Mouse (Mus musculus): ENCODE results near the gene Kmt2c. TPM values are rescaled to one million over a fixed set of nuclear protein-coding genes. Genes with fewer than 3 reads are reported as not detected.

Gene Kmt2c
- polyA plus RNA-seq, 1 experiment from 2014 or later: 15.3 TPM

- ATAC-seq: no peak
- Histone ChIP-seq H3K36me3 (ENCODE audit: control insufficient read depth, insufficient read depth, low read length) (0 out of 2 replicates have a peak, but pooled peaks cover 3% of the 10 kb centered on the region), H3K27ac (ENCODE audit: low read length) (no peak overlapping the region), H3K9me3 (replicated peaks; ENCODE audit: control insufficient read depth, low read length, poor library complexity, severe bottlenecking) (no peaks in the 10 kb centered on the region), H3K9ac (ENCODE audit: low read depth, low read length) (no peak overlapping the region), H3K27me3 (ENCODE audit: control insufficient read depth, insufficient read depth, low read depth, low read length) (no peaks in the 10 kb centered on the region), H3K4me2 (ENCODE audit: low read length) (no peak overlapping the region), H3K4me3 (ENCODE audit: low read depth, low read length) (no peak overlapping the region), H3K4me1 (ENCODE audit: control insufficient read depth, insufficient read depth, low read length) (no peaks in the 10 kb centered on the region)
- WGBS: 90% methylated on average over 2 of the region's 2 CpGs
These were observed 130.2 kb downstream of the Kmt2c start for GRCm38 (mm10) chr5:25368420-25368819.

- 92% methylated on average over 1 of the region's 1 CpGs for WGBS
- Histone ChIP-seq H3K9me3 (replicated peaks; ENCODE audit: control insufficient read depth, low read length, poor library complexity, severe bottlenecking) (no peaks in the 10 kb centered on the region), H3K4me3 (ENCODE audit: low read depth, low read length) (no peak overlapping the region), H3K36me3 (ENCODE audit: control insufficient read depth, insufficient read depth, low read length) (no peaks in the 10 kb centered on the region), H3K4me2 (ENCODE audit: low read length) (no peak overlapping the region), H3K9ac (ENCODE audit: low read depth, low read length) (no peak overlapping the region), H3K4me1 (ENCODE audit: control insufficient read depth, insufficient read depth, low read length) (no peaks in the 10 kb centered on the region), H3K27me3 (ENCODE audit: control insufficient read depth, insufficient read depth, low read depth, low read length) (no peaks in the 10 kb centered on the region), H3K27ac (ENCODE audit: low read length) (no peak overlapping the region)
- ATAC-seq: no peak
These were observed 131.5 kb downstream of the Kmt2c start for GRCm38 (mm10) chr5:25367126-25367525.

GRCm38 (mm10) chr5:25353509-25353908, 145.1 kb downstream of the Kmt2c start:
- ATAC-seq: no peak
- peaks cover 8% of the 10 kb centered on the region; the same call in 1 of the 2 replicates for H3K36me3 ChIP-seq (ENCODE audit: control insufficient read depth, insufficient read depth, low read length)

GRCm38 (mm10) chr5:25331322-25331721, 167.3 kb downstream of the Kmt2c start:
- Histone ChIP-seq H3K27me3 (ENCODE audit: control insufficient read depth, insufficient read depth, low read depth, low read length) (no peaks in the 10 kb centered on the region), H3K27ac (ENCODE audit: low read length) (no peak overlapping the region), H3K4me3 (ENCODE audit: low read depth, low read length) (no peak overlapping the region), H3K4me1 (ENCODE audit: control insufficient read depth, insufficient read depth, low read length) (no peaks in the 10 kb centered on the region), H3K9me3 (replicated peaks; ENCODE audit: control insufficient read depth, low read length, poor library complexity, severe bottlenecking) (no peaks in the 10 kb centered on the region), H3K9ac (ENCODE audit: low read depth, low read length) (no peak overlapping the region), H3K36me3 (ENCODE audit: control insufficient read depth, insufficient read depth, low read length) (peaks cover 8% of the 10 kb centered on the region; the same call in 1 of the 2 replicates), H3K4me2 (ENCODE audit: low read length) (no peak overlapping the region)
- no peak for ATAC-seq
- WGBS: 100% methylated on average over 2 of the region's 2 CpGs

More at GRCm38 (mm10) chr5:25353509-25353908, 145.1 kb downstream of the Kmt2c start:
- Histone ChIP-seq H3K4me1 (ENCODE audit: control insufficient read depth, insufficient read depth, low read length) (no peaks in the 10 kb centered on the region), H3K4me3 (ENCODE audit: low read depth, low read length) (no peak overlapping the region), H3K27ac (ENCODE audit: low read length) (no peak overlapping the region), H3K27me3 (ENCODE audit: control insufficient read depth, insufficient read depth, low read depth, low read length) (no peaks in the 10 kb centered on the region), H3K9me3 (replicated peaks; ENCODE audit: control insufficient read depth, low read length, poor library complexity, severe bottlenecking) (no peaks in the 10 kb centered on the region), H3K4me2 (ENCODE audit: low read length) (no peak overlapping the region), H3K9ac (ENCODE audit: low read depth, low read length) (no peak overlapping the region)
- WGBS: 91% methylated on average over 2 of the region's 2 CpGs

DNA sequence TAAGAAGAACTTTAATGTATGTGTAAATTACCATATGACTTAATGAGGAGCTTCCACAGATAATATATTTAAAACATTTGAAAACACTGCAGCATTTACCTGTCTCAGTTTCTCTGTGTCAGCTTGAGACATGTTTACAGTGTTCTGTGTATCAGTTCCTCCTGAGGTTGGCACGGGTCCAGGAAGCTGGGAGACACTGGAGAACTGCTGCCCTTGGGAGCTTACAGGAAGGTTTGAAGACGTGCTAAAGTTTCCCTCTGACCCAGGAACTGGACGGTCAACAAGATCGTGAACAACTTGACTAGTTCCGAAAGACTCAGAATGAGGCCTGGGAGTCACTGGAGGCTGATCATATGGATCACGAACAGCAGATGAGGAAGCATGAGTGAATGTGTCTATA, 184.7 kb downstream of the Kmt2c start:
- Histone ChIP-seq H3K4me2 (ENCODE audit: low read length) (no peak overlapping the region), H3K4me1 (ENCODE audit: control insufficient read depth, insufficient read depth, low read length) (no peaks in the 10 kb centered on the region), H3K9ac (ENCODE audit: low read depth, low read length) (no peak overlapping the region), H3K27me3 (ENCODE audit: control insufficient read depth, insufficient read depth, low read depth, low read length) (no peaks in the 10 kb centered on the region), H3K36me3 (ENCODE audit: control insufficient read depth, insufficient read depth, low read length) (peaks cover 43% of the 10 kb centered on the region), H3K4me3 (ENCODE audit: low read depth, low read length) (no peak overlapping the region), H3K9me3 (replicated peaks; ENCODE audit: control insufficient read depth, low read length, poor library complexity, severe bottlenecking) (no peaks in the 10 kb centered on the region), H3K27ac (ENCODE audit: low read length) (no peak overlapping the region)
- ATAC-seq: no peak
- WGBS: 89% methylated on average over 6 of the region's 6 CpGs

DNA sequence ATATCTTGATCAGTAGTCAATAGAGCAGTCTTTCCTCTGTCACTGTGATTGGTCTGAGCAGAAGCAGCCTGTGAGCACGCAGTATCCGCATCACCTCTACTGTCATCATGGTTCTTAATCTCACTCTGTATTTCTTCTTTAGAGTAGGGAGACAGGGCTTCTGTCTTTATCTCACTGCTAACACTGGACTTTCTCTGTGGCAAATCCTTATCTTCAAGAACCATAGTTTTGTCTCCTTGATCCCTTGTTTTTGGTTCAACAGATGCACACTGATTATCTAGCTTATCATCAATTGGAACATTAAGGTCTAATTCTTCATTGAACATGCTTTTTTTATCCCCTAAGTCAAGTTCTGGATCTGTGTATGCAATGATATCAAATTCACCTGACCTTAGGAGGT, 188.4 kb downstream of the Kmt2c start:
- WGBS: 97% methylated on average over 2 of the region's 2 CpGs
- no peak overlapping the region for H3K27ac ChIP-seq (ENCODE audit: low read length)
- peaks cover 38% of the 10 kb centered on the region for H3K36me3 ChIP-seq (ENCODE audit: control insufficient read depth, insufficient read depth, low read length)
- no peaks in the 10 kb centered on the region for H3K9me3 ChIP-seq (replicated peaks; ENCODE audit: control insufficient read depth, low read length, poor library complexity, severe bottlenecking)
- H3K27me3 ChIP-seq (ENCODE audit: control insufficient read depth, insufficient read depth, low read depth, low read length): no peaks in the 10 kb centered on the region
- H3K9ac ChIP-seq (ENCODE audit: low read depth, low read length): no peak overlapping the region
- ATAC-seq: no peak
- H3K4me2 ChIP-seq (ENCODE audit: low read length): no peak overlapping the region
- H3K4me3 ChIP-seq (ENCODE audit: low read depth, low read length): no peak overlapping the region
- H3K4me1 ChIP-seq (ENCODE audit: control insufficient read depth, insufficient read depth, low read length): no peaks in the 10 kb centered on the region

GRCm38 (mm10) chr5:25296830-25297229, 201.8 kb downstream of the Kmt2c start:
- Histone ChIP-seq H3K27me3 (ENCODE audit: control insufficient read depth, insufficient read depth, low read depth, low read length) (no peaks in the 10 kb centered on the region), H3K9me3 (replicated peaks; ENCODE audit: control insufficient read depth, low read length, poor library complexity, severe bottlenecking) (no peaks in the 10 kb centered on the region), H3K27ac (ENCODE audit: low read length) (no peak overlapping the region), H3K36me3 (ENCODE audit: control insufficient read depth, insufficient read depth, low read length) (peaks cover 21% of the 10 kb centered on the region), H3K4me1 (ENCODE audit: control insufficient read depth, insufficient read depth, low read length) (no peaks in the 10 kb centered on the region), H3K9ac (ENCODE audit: low read depth, low read length) (no peak overlapping the region), H3K4me2 (ENCODE audit: low read length) (no peak overlapping the region), H3K4me3 (ENCODE audit: low read depth, low read length) (no peak overlapping the region)
- ATAC-seq: no peak; the same call in 1 of the 2 replicates
- 28% methylated on average over 3 of the region's 3 CpGs for WGBS

DNA sequence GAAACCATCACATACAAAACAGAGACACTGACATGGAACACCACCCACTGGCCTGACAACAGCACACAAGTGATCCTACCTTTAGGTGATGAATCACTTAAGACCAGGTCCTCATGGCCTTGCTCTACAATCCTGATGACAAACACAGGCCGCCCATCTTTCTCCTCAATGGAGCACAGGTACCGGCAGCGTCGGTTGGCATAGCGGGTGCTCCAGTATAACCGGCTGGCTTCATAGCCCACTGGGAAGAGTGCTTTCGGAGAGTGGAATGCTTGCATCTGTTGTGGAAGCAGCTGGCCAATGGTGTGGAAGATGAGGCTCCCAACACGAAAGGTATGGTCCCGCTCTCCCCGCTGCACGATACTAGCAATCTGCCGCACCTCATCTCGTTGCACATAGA, 214.6 kb downstream of the Kmt2c start:
- Histone ChIP-seq H3K4me1 (ENCODE audit: control insufficient read depth, insufficient read depth, low read length) (no peaks in the 10 kb centered on the region), H3K4me2 (ENCODE audit: low read length) (no peak overlapping the region), H3K9ac (ENCODE audit: low read depth, low read length) (no peak overlapping the region), H3K27me3 (ENCODE audit: control insufficient read depth, insufficient read depth, low read depth, low read length) (no peaks in the 10 kb centered on the region), H3K4me3 (ENCODE audit: low read depth, low read length) (no peak overlapping the region), H3K9me3 (replicated peaks; ENCODE audit: control insufficient read depth, low read length, poor library complexity, severe bottlenecking) (no peaks in the 10 kb centered on the region), H3K36me3 (ENCODE audit: control insufficient read depth, insufficient read depth, low read length) (peaks cover 41% of the 10 kb centered on the region), H3K27ac (ENCODE audit: low read length) (no peak overlapping the region)
- ATAC-seq: no peak
- WGBS: 97% methylated on average over 13 of the region's 13 CpGs

- Histone ChIP-seq H3K4me3 (ENCODE audit: low read depth, low read length) (no peak overlapping the region), H3K27ac (ENCODE audit: low read length) (no peak overlapping the region), H3K36me3 (ENCODE audit: control insufficient read depth, insufficient read depth, low read length) (peaks cover 29% of the 10 kb centered on the region)
These were observed 222.2 kb downstream of the Kmt2c start for GRCm38 (mm10) chr5:25276365-25276764.

More at GRCm38 (mm10) chr5:25276365-25276764, 222.2 kb downstream of the Kmt2c start:
- 70% methylated on average over 6 of the region's 6 CpGs for WGBS
- Histone ChIP-seq H3K9me3 (replicated peaks; ENCODE audit: control insufficient read depth, low read length, poor library complexity, severe bottlenecking) (no peaks in the 10 kb centered on the region), H3K9ac (ENCODE audit: low read depth, low read length) (no peak overlapping the region), H3K4me1 (ENCODE audit: control insufficient read depth, insufficient read depth, low read length) (no peaks in the 10 kb centered on the region), H3K4me2 (ENCODE audit: low read length) (no peak overlapping the region), H3K27me3 (ENCODE audit: control insufficient read depth, insufficient read depth, low read depth, low read length) (no peaks in the 10 kb centered on the region)
- ATAC-seq: no peak

Measured in midbrain, embryonic 16.5 days (tissue).